Comparison of ENCODE assay signal across 10 mouse cellular contexts in genomic region chr10:66928211-66928990, GRCm38 (mm10).
DNase-seq lines count a peak whose midpoint lies in the region; ATAC-seq and TF ChIP-seq lines count a peak whose summit lies in the region.
"Had no signal": no experiment of that assay in that cellular context is flagged by ENCODE, and none has a peak within 500 bp of the region (broad histone marks: within the 10 kb centered on the region; RNA-seq: fewer than 3 reads in every experiment).

No protein-coding gene starts in this region.

- TF ChIP-seq EP300 in liver, postnatal 0 days (IDR thresholded peaks at IDR 0.05; ENCODE audit: low read depth) = no peak; the same call in 1 of the 2 replicates

- H3K9ac ChIP-seq in liver, postnatal 0 days (replicated peaks) = no peak overlapping the region
- no peak overlapping the region for H3K9ac ChIP-seq in hindbrain, embryonic 16.5 days (ENCODE audit: low read depth, low read length)
- H3K9ac ChIP-seq in forebrain, embryonic 14.5 days (ENCODE audit: low read length) = no peak overlapping the region
- H3K9ac ChIP-seq: embryonic facial prominence, embryonic 13.5 days; limb, embryonic 12.5 days had no signal

- H3K4me3 ChIP-seq in liver, postnatal 0 days (ENCODE audit: low read depth, low read length) = no peak overlapping the region
- no peak overlapping the region for H3K4me3 ChIP-seq in hindbrain, embryonic 16.5 days (ENCODE audit: low read length)
- no peak overlapping the region for H3K4me3 ChIP-seq in forebrain, embryonic 14.5 days (ENCODE audit: low read depth, low read length)
- H3K4me3 ChIP-seq: embryonic facial prominence, embryonic 13.5 days; limb, embryonic 12.5 days had no signal

- no peak for TF ChIP-seq CTCF in liver, postnatal 0 days (IDR thresholded peaks at IDR 0.05; ENCODE audit: low read depth)

- H3K27me3 ChIP-seq in liver, postnatal 0 days (ENCODE audit: insufficient read depth, low read length) = no peaks in the 10 kb centered on the region
- no peaks in the 10 kb centered on the region for H3K27me3 ChIP-seq in hindbrain, embryonic 16.5 days (replicated peaks; ENCODE audit: control insufficient read depth, insufficient read depth, low read length)
- H3K27me3 ChIP-seq in forebrain, embryonic 14.5 days (replicated peaks; ENCODE audit: control insufficient read depth, insufficient read depth, low read length) = no peaks in the 10 kb centered on the region
- H3K27me3 ChIP-seq: embryonic facial prominence, embryonic 13.5 days; limb, embryonic 12.5 days had no signal

- WGBS in liver, postnatal 0 days (ENCODE audit: insufficient replicate concordance) = 52% methylated on average over 6 of the region's 6 CpGs
- WGBS in hindbrain, embryonic 16.5 days = 73% methylated on average over 6 of the region's 6 CpGs
- 83% methylated on average over 6 of the region's 6 CpGs for WGBS in forebrain, embryonic 14.5 days

- ATAC-seq in liver, postnatal 0 days = peak; percentile 88
- no peak for ATAC-seq in hindbrain, embryonic 16.5 days
- no peak for ATAC-seq in forebrain, embryonic 14.5 days

- DNase-seq in urinary bladder, postnatal 14 days (ENCODE audit: low spot score) = peak; percentile 73
- DNase-seq in urinary bladder, postnatal 4 days (ENCODE audit: low spot score in 2 of 2) = no peak
- DNase-seq in heart, adult 9 months (ENCODE audit: low spot score in 2 of 2) = peak; percentile 77 to 79
- no peak for DNase-seq in liver, postnatal 0 days
- DNase-seq in yolk sac, embryonic 10.5 days (ENCODE audit: low spot score) = peak; percentile 73
- no peak for DNase-seq in forebrain, embryonic 14.5 days (ENCODE audit: low spot score)
- DNase-seq in spleen, postnatal 14 days (ENCODE audit: low spot score in 2 of 2) = no peak

- peaks cover 34% of the 10 kb centered on the region for H3K4me1 ChIP-seq in liver, postnatal 0 days (ENCODE audit: insufficient read depth)
- H3K4me1 ChIP-seq in hindbrain, embryonic 16.5 days (ENCODE audit: control insufficient read depth, insufficient read depth, low read depth, low read length) = no peaks in the 10 kb centered on the region
- peaks cover 4% of the 10 kb centered on the region for H3K4me1 ChIP-seq in forebrain, embryonic 14.5 days (ENCODE audit: control insufficient read depth, insufficient read depth, low read length)
- H3K4me1 ChIP-seq: embryonic facial prominence, embryonic 13.5 days; limb, embryonic 12.5 days had no signal

- H3K9me3 ChIP-seq in liver, postnatal 0 days (ENCODE audit: low read length) = no peaks in the 10 kb centered on the region
- no peaks in the 10 kb centered on the region for H3K9me3 ChIP-seq in hindbrain, embryonic 16.5 days (ENCODE audit: control insufficient read depth, low read length)
- H3K9me3 ChIP-seq in forebrain, embryonic 14.5 days (replicated peaks; ENCODE audit: control insufficient read depth, low read length) = no peaks in the 10 kb centered on the region
- H3K9me3 ChIP-seq: embryonic facial prominence, embryonic 13.5 days; limb, embryonic 12.5 days had no signal

- no peak overlapping the region for H3K4me2 ChIP-seq in liver, postnatal 0 days (ENCODE audit: low read depth, low read length)
- no peak overlapping the region for H3K4me2 ChIP-seq in hindbrain, embryonic 16.5 days (ENCODE audit: low read length)
- H3K4me2 ChIP-seq in forebrain, embryonic 14.5 days (ENCODE audit: low read length) = no peak overlapping the region
- H3K4me2 ChIP-seq: embryonic facial prominence, embryonic 13.5 days; limb, embryonic 12.5 days had no signal

- H3K36me3 ChIP-seq in liver, postnatal 0 days (replicated peaks; ENCODE audit: insufficient read depth, low read length) = no peaks in the 10 kb centered on the region
- no peaks in the 10 kb centered on the region for H3K36me3 ChIP-seq in hindbrain, embryonic 16.5 days (ENCODE audit: control insufficient read depth, insufficient read depth, low read length)
- no peaks in the 10 kb centered on the region for H3K36me3 ChIP-seq in forebrain, embryonic 14.5 days (ENCODE audit: control insufficient read depth, insufficient read depth, low read length)
- H3K36me3 ChIP-seq: embryonic facial prominence, embryonic 13.5 days; limb, embryonic 12.5 days had no signal

- H3K27ac ChIP-seq in liver, postnatal 0 days (ENCODE audit: low read depth) = peak overlapping the region; percentile 72
- H3K27ac ChIP-seq in hindbrain, embryonic 16.5 days (ENCODE audit: low read depth, low read length) = no peak overlapping the region
- H3K27ac ChIP-seq in forebrain, embryonic 14.5 days (ENCODE audit: low read depth, low read length) = no peak overlapping the region
- H3K27ac ChIP-seq: embryonic facial prominence, embryonic 13.5 days; limb, embryonic 12.5 days had no signal

Comparison
In these comparisons a context has a peak if more than half of its experiments do, and no peak if none do; other contexts are left out.
1. DNase-seq: peak in urinary bladder, postnatal 14 days (single experiment), heart, adult 9 months (2 of 2) and yolk sac, embryonic 10.5 days (single experiment); none in urinary bladder, postnatal 4 days (0 of 2), liver, postnatal 0 days (single experiment), forebrain, embryonic 14.5 days (single experiment) and spleen, postnatal 14 days (0 of 2).